1 mouse cellular context compared by ENCODE assay signal in the genomic region with DNA sequence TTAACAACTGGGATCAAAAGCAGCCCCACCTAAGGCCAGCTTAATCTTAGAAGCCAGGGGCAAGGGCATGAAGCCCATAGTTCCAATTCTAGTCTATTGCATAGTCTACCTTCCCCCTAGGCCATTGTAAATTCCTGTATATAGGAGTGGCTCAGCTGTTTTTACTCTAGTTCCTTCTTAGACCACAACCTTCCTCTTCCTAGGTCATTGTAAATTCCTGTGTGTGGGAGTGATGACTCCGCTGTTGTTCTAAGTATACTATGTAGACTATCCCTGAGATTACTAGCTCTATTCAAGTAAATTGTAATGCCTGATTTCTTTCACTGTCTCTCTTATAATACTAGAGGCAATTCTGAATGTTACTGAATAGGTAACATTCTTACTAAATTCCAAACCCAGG. TPM values are rescaled to one million over a fixed set of nuclear protein-coding genes. Genes with fewer than 3 reads are reported as not detected.
"Had no signal": no experiment of that assay in that cellular context is flagged by ENCODE, and none has a peak within 500 bp of the region (broad histone marks: within the 10 kb centered on the region; RNA-seq: fewer than 3 reads in every experiment).

No protein-coding gene starts in this region.

RNA-seq across cellular contexts. Expression of gene Gpr85, which starts 6.3 kb away (rescaled TPM):
- polyA plus RNA-seq: inflammation-experienced regulatory T-cells, adult 6 months had no signal
